Mouse (Mus musculus) MEL (cell line): ENCODE results near the gene Tmem174. TPM values are rescaled to one million over a fixed set of nuclear protein-coding genes. Genes with fewer than 3 reads are reported as not detected.

Experiments
- DNase-seq: peaks from one replicate; pipeline ENCODE4 v3.0.0; 2011; ENCODE audit warnings: low read depth, low spot score
- H3K27ac ChIP-seq: 2 replicates; pipeline ENCODE4 v1.5.1; 2012; ENCODE audit warnings: low read depth, mild to moderate bottlenecking, control low read depth, low read length, moderate library complexity; ENCODE audit not compliant: control insufficient read depth
- H3K27me3 ChIP-seq, 2 experiments: fragments of 150-350 bp in 1 of 2; sonication (generic) in 1 of 2; 2 replicates each; pipeline ENCODE4 v1.6.1; 2012; ENCODE audit warnings: low read length in 2 of 2, mild to moderate bottlenecking in 2 of 2, improper control_type of control experiment in 1 of 2, moderate library complexity in 1 of 2; ENCODE audit not compliant: insufficient read depth in 2 of 2, control insufficient read depth in 1 of 2
- H3K36me3 ChIP-seq, 2 experiments: 2 replicates each; pipeline ENCODE4 v1.6.1; 2012 to 2014; ENCODE audit warnings: low read length in 2 of 2, improper control_type of control experiment in 1 of 2, inconsistent platforms in 1 of 2, mild to moderate bottlenecking in 1 of 2; ENCODE audit not compliant: insufficient read depth in 2 of 2, control insufficient read depth in 1 of 2
- H3K4me1 ChIP-seq, 2 experiments: fragments of 150-350 bp in 1 of 2; sonication (generic) in 1 of 2; 2 replicates each; pipeline ENCODE4 v1.6.1; 2012; ENCODE audit warnings: low read length in 2 of 2, improper control_type of control experiment in 1 of 2, mild to moderate bottlenecking in 1 of 2; ENCODE audit not compliant: insufficient read depth in 2 of 2, control insufficient read depth in 1 of 2
- H3K4me3 ChIP-seq, 2 experiments: fragments of 150-350 bp in 1 of 2; sonication (generic) in 1 of 2; 2 replicates each; pipeline ENCODE4 v1.5.1; 2012; ENCODE audit warnings: low read depth in 2 of 2, low read length in 2 of 2, mild to moderate bottlenecking in 2 of 2, moderate library complexity in 2 of 2, control low read depth in 1 of 2, improper control_type of control experiment in 1 of 2; ENCODE audit not compliant: control insufficient read depth in 1 of 2, insufficient read depth in 1 of 2
- H3K79me2 ChIP-seq: 2 replicates; pipeline ENCODE4 v1.6.1; 2012; ENCODE audit warnings: mild to moderate bottlenecking, low read length, moderate library complexity; ENCODE audit not compliant: control insufficient read depth, poor library complexity, insufficient read depth
- H3K9ac ChIP-seq: 2 replicates; pipeline ENCODE4 v1.6.1; 2012; ENCODE audit warnings: low read depth, mild to moderate bottlenecking, control low read depth, low read length, moderate library complexity; ENCODE audit not compliant: control insufficient read depth, poor library complexity, severe bottlenecking
- H3K9me3 ChIP-seq: fragments of 150-350 bp; sonication (generic); replicated peaks from 2 replicates; pipeline ENCODE4 v1.6.1; 2012; ENCODE audit warnings: mild to moderate bottlenecking, low read length, improper control_type of control experiment, moderate library complexity; ENCODE audit not compliant: insufficient read depth
- BHLHE40 ChIP-seq: IDR thresholded peaks from 2 replicates; pipeline ENCODE4 v1.6.1; 2012; ENCODE audit warnings: low read depth, mild to moderate bottlenecking, inconsistent platforms, low read length, improper control_type of control experiment, borderline replicate concordance
- CHD1 ChIP-seq: IDR thresholded peaks from 2 replicates; pipeline ENCODE4 v1.6.1; 2012; ENCODE audit warnings: low read depth, mild to moderate bottlenecking, inconsistent platforms, low read length, improper control_type of control experiment
- CHD2 ChIP-seq: IDR thresholded peaks from 2 replicates; pipeline ENCODE4 v1.6.1; 2011; ENCODE audit warnings: low read length, improper control_type of control experiment
- CTCF ChIP-seq, 3 experiments: IDR thresholded peaks in 2 of 3; conservative IDR thresholded peaks in 1 of 3; 2 replicates each; pipeline ENCODE4 v1.5.1; 2011 to 2012; ENCODE audit warnings: low read length in 3 of 3, low read depth in 2 of 3, mild to moderate bottlenecking in 2 of 3, improper control_type of control experiment in 1 of 3, inconsistent platforms in 1 of 3, mixed read lengths in 1 of 3, moderate library complexity in 1 of 3; ENCODE audit not compliant: control insufficient read depth in 1 of 3, insufficient read depth in 1 of 3, poor library complexity in 1 of 3, severe bottlenecking in 1 of 3
- E2F4 ChIP-seq: IDR thresholded peaks from 2 replicates; pipeline ENCODE4 v1.6.1; 2011; ENCODE audit warnings: low read depth, low read length, improper control_type of control experiment, borderline replicate concordance
- ELF1 ChIP-seq: IDR thresholded peaks from 2 replicates; pipeline ENCODE4 v1.6.1; 2014; ENCODE audit warnings: low read depth, mild to moderate bottlenecking, inconsistent platforms, low read length, improper control_type of control experiment, moderate library complexity
- ETS1 ChIP-seq: IDR thresholded peaks from 2 replicates; pipeline ENCODE4 v1.6.1; 2012; ENCODE audit warnings: low read depth, mild to moderate bottlenecking, inconsistent platforms, low read length, improper control_type of control experiment, moderate library complexity
- HCFC1 ChIP-seq: IDR thresholded peaks from 2 replicates; pipeline ENCODE4 v1.6.1; 2012; ENCODE audit warnings: low read depth, mild to moderate bottlenecking, inconsistent platforms, low read length, improper control_type of control experiment, moderate library complexity
- MAFK ChIP-seq: IDR thresholded peaks from 2 replicates; pipeline ENCODE4 v1.6.1; 2011; ENCODE audit warnings: low read depth, mild to moderate bottlenecking, low read length, improper control_type of control experiment, borderline replicate concordance
- MAX ChIP-seq: IDR thresholded peaks from 2 replicates; pipeline ENCODE4 v1.6.1; 2011; ENCODE audit warnings: low read length, improper control_type of control experiment
- MAZ ChIP-seq: IDR thresholded peaks from 2 replicates; pipeline ENCODE4 v1.6.1; 2012; ENCODE audit warnings: low read depth, mild to moderate bottlenecking, inconsistent platforms, low read length, improper control_type of control experiment
- MYC ChIP-seq: IDR thresholded peaks from 2 replicates; pipeline ENCODE4 v1.6.1; 2011; ENCODE audit warnings: low read depth, mild to moderate bottlenecking, low read length, improper control_type of control experiment, moderate library complexity
- POLR2AphosphoS2 ChIP-seq: IDR thresholded peaks from 2 replicates; pipeline ENCODE4 v1.6.1; 2011; ENCODE audit warnings: low read length, improper control_type of control experiment
- POLR2AphosphoS5 ChIP-seq: IDR thresholded peaks from 2 replicates; pipeline ENCODE4 v1.6.1; 2012; ENCODE audit warnings: low read depth, borderline replicate concordance, mild to moderate bottlenecking, inconsistent platforms, low read length, moderate library complexity, mixed read lengths
- RCOR1 ChIP-seq: IDR thresholded peaks from 2 replicates; pipeline ENCODE4 v1.6.1; 2012; ENCODE audit warnings: low read depth, mild to moderate bottlenecking, inconsistent platforms, low read length, improper control_type of control experiment
- SIN3A ChIP-seq: IDR thresholded peaks from 2 replicates; pipeline ENCODE4 v1.6.1; 2012; ENCODE audit warnings: low read length, improper control_type of control experiment, inconsistent platforms
- SMC3 ChIP-seq: IDR thresholded peaks from 2 replicates; pipeline ENCODE4 v1.6.1; 2011; ENCODE audit warnings: low read depth, low read length, improper control_type of control experiment
- TAL1 ChIP-seq: IDR thresholded peaks from 2 replicates; pipeline ENCODE4 v1.6.1; 2012; ENCODE audit warnings: mild to moderate bottlenecking, inconsistent platforms, low read length, moderate library complexity, mixed read lengths
- TBP ChIP-seq: IDR thresholded peaks from 2 replicates; pipeline ENCODE4 v1.8.0; 2011; ENCODE audit warnings: low read depth, low read length, improper control_type of control experiment
- TCF12 ChIP-seq: IDR thresholded peaks from 2 replicates; pipeline ENCODE4 v1.6.1; 2014; ENCODE audit warnings: low read depth, mild to moderate bottlenecking, inconsistent platforms, low read length, improper control_type of control experiment, moderate library complexity
- USF2 ChIP-seq, 2 experiments: IDR thresholded peaks; 2 replicates each; pipeline ENCODE4 v1.6.1; 2011 to 2012; ENCODE audit warnings: improper control_type of control experiment in 2 of 2, low read length in 2 of 2, borderline replicate concordance in 1 of 2, inconsistent platforms in 1 of 2, low read depth in 1 of 2, mild to moderate bottlenecking in 1 of 2; ENCODE audit not compliant: insufficient read depth in 1 of 2
- ZKSCAN1 ChIP-seq: IDR thresholded peaks from 2 replicates; pipeline ENCODE4 v1.6.1; 2012; ENCODE audit warnings: low read depth, mild to moderate bottlenecking, inconsistent platforms, low read length, improper control_type of control experiment, moderate library complexity
- ZMIZ1 ChIP-seq: IDR thresholded peaks from 2 replicates; pipeline ENCODE4 v1.6.1; 2012; ENCODE audit warnings: low read depth, mild to moderate bottlenecking, inconsistent platforms, low read length, improper control_type of control experiment, moderate library complexity
- polyA plus RNA-seq, 2 experiments: library from polyadenylated mRNA; stranded (reverse) in 1 of 2; unstranded in 1 of 2; fragments of >175 nt in 1 of 2; fragments of >200 nt in 1 of 2; gene quantifications; 2 replicates each; pipeline versions ENCODE4 v1.2.1 to v1.2.4; 2012; ENCODE audit warnings: low replicate concordance in 2 of 2, low read depth in 1 of 2; ENCODE audit not compliant: insufficient read length in 2 of 2, insufficient read depth in 1 of 2, missing spikeins in 1 of 2
- total RNA-seq: library from RNA; depleted of rRNA; stranded (reverse); fragments of 300-350 nt; gene quantifications from 2 replicates; pipeline ENCODE4 v1.2.3, GENCODE M21; 2012; rRNA removed

The Tmem174 gene
- not detected in 2 replicates for total RNA-seq
- polyA plus RNA-seq, result not detected

- Histone ChIP-seq H3K4me3 (no peak within 1 kb of the TSS), H3K27me3 (no peaks in the 10 kb centered on the region), H3K36me3 (no peaks in the 10 kb centered on the region), H3K27ac (no peak within 1 kb of the TSS), H3K9me3 (no peaks in the 10 kb centered on the region), H3K4me1 (no peaks in the 10 kb centered on the region), H3K9ac (no peak within 1 kb of the TSS), H3K79me2 (no peaks in the 10 kb centered on the region)
- DNase-seq, result no peak
- TF ChIP-seq MAX, result no peak
- TF ChIP-seq SMC3, result no peak
- no peak for TF ChIP-seq ZKSCAN1
- TF ChIP-seq ETS1, result no peak
- no peak for TF ChIP-seq CHD2
- TF ChIP-seq POLR2AphosphoS2, result no peak
- no peak for TF ChIP-seq TBP
- no peak for TF ChIP-seq CTCF (IDR thresholded peaks at IDR 0.05 in 2 of 3, conservative IDR thresholded peaks at IDR 0.05 in 1 of 3; ENCODE audit: control insufficient read depth in 1 of 3, insufficient read depth in 1 of 3, low read depth in 2 of 3, low read length in 3 of 3, poor library complexity in 1 of 3, severe bottlenecking in 1 of 3)
- no peak for TF ChIP-seq TCF12
- TF ChIP-seq POLR2AphosphoS5, result no peak
- TF ChIP-seq HCFC1, result no peak
- TF ChIP-seq ZMIZ1, result no peak
- no peak for TF ChIP-seq E2F4
- TF ChIP-seq USF2 (IDR thresholded peaks at IDR 0.05; ENCODE audit: borderline replicate concordance in 1 of 2, insufficient read depth in 1 of 2, low read depth in 1 of 2, low read length in 2 of 2), result no peak
Observed at GRCm38 (mm10) chr13:98637145-98637544, at the start of gene Tmem174. Tmem174 (minus strand) TSS chr13:98637410.

- H3K27me3 ChIP-seq, result no peaks in the 10 kb centered on the region
- H3K9ac ChIP-seq, result no peak overlapping the region
- H3K27ac ChIP-seq, result no peak overlapping the region
- H3K79me2 ChIP-seq, result no peaks in the 10 kb centered on the region
- no peak for DNase-seq
- no peak overlapping the region for H3K4me3 ChIP-seq
- H3K4me1 ChIP-seq, result no peaks in the 10 kb centered on the region
- H3K9me3 ChIP-seq, result no peaks in the 10 kb centered on the region
- TF ChIP-seq MYC (no peak), SMC3 (no peak), MAFK (no peak), BHLHE40 (no peak), SIN3A (no peak), MAX (no peak), TCF12 (no peak), ZMIZ1 (no peak), TAL1 (no peak), ELF1 (no peak), RCOR1 (no peak), TBP (no peak), CHD1 (no peak), MAZ (no peak), CHD2 (no peak)
- no peaks in the 10 kb centered on the region for H3K36me3 ChIP-seq
Observed at GRCm38 (mm10) chr13:98684144-98684900, 47.1 kb upstream of the Tmem174 start.
